ENCODE assay signal across 24 mouse cellular contexts in the genomic region with DNA sequence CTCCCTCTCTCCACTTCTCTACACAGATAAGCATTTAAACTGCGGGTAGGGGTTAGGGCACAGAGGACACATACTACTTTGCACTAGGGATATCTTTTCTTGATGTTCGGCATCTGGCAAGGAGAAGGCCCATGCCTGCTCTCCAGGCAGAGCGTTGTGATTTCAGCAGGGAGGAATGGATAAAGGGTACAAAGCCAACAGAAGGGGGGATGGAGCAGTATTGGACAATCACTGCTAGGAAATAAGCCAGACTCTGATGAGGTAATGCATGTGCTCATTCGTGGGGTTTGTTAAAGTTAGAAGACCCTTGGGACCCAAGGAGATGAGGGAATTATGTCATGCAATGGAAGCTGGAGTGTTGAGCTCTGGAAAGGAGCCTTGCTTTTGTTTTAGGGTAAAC. TPM values are rescaled to one million over a fixed set of nuclear protein-coding genes. Genes with fewer than 3 reads are reported as not detected.
DNase-seq lines count a peak whose midpoint lies in the region; ATAC-seq and TF ChIP-seq lines count a peak whose summit lies in the region.
"Had no signal": no experiment of that assay in that cellular context is flagged by ENCODE, and none has a peak within 500 bp of the region (broad histone marks: within the 10 kb centered on the region; RNA-seq: fewer than 3 reads in every experiment).

No protein-coding gene starts in this region.

- no peak for TF ChIP-seq EP300 in heart, postnatal 0 days (IDR thresholded peaks at IDR 0.05; ENCODE audit: low read depth)

- WGBS in lung, adult 2 months, result 76% methylated on average over 4 of the region's 4 CpGs
- 15% methylated on average over 4 of the region's 4 CpGs for WGBS in heart, postnatal 0 days
- 77% methylated on average over 4 of the region's 4 CpGs for WGBS in midbrain, embryonic 14.5 days
- 74% methylated on average over 4 of the region's 4 CpGs for WGBS in hindbrain, embryonic 12.5 days

- H3K4me3 ChIP-seq in lung, adult 2 months (replicated peaks; ENCODE audit: extremely low read depth, low read depth, low read length), result no peak overlapping the region
- no peak overlapping the region for H3K4me3 ChIP-seq in heart, postnatal 0 days (ENCODE audit: low read depth, low read length)
- no peak overlapping the region for H3K4me3 ChIP-seq in midbrain, embryonic 14.5 days (replicated peaks; ENCODE audit: low read depth, low read length)
- no peak overlapping the region for H3K4me3 ChIP-seq in hindbrain, embryonic 12.5 days
- no peak overlapping the region for H3K4me3 ChIP-seq in layer of hippocampus, adult 2 months
- H3K4me3 ChIP-seq: embryonic facial prominence, embryonic 12.5 days; forebrain, embryonic 10.5 days; hindbrain, embryonic 13.5 days; intestine, embryonic 15.5 days; liver, embryonic 13.5 days; neural tube, embryonic 12.5 days had no signal

- no peak overlapping the region for H3K4me2 ChIP-seq in heart, postnatal 0 days (ENCODE audit: low read depth, low read length)
- no peak overlapping the region for H3K4me2 ChIP-seq in midbrain, embryonic 14.5 days (ENCODE audit: low read length)
- no peak overlapping the region for H3K4me2 ChIP-seq in hindbrain, embryonic 12.5 days (replicated peaks)
- H3K4me2 ChIP-seq: intestine, embryonic 15.5 days; kidney, embryonic 15.5 days; liver, embryonic 13.5 days had no signal

- no peak for TF ChIP-seq POLR2A in lung, adult 2 months (IDR thresholded peaks at IDR 0.05; ENCODE audit: borderline replicate concordance, extremely low read depth, low read depth, low read length)

- no peak overlapping the region for H3K9ac ChIP-seq in heart, postnatal 0 days (replicated peaks; ENCODE audit: low read depth, low read length)
- no peak overlapping the region for H3K9ac ChIP-seq in midbrain, embryonic 14.5 days (replicated peaks; ENCODE audit: low read length)
- H3K9ac ChIP-seq in hindbrain, embryonic 12.5 days, result no peak overlapping the region
- H3K9ac ChIP-seq: embryonic facial prominence, embryonic 12.5 days; hindbrain, embryonic 13.5 days; intestine, embryonic 15.5 days; kidney, embryonic 15.5 days; liver, embryonic 13.5 days; neural tube, embryonic 12.5 days had no signal

- no peaks in the 10 kb centered on the region for H3K27me3 ChIP-seq in heart, postnatal 0 days (ENCODE audit: control insufficient read depth, insufficient read depth, low read length)
- 0 out of 2 replicates have a peak, but pooled peaks cover 5% of the 10 kb centered on the region for H3K27me3 ChIP-seq in midbrain, embryonic 14.5 days (ENCODE audit: control insufficient read depth, insufficient read depth, low read length)
- peaks cover 18% of the 10 kb centered on the region for H3K27me3 ChIP-seq in hindbrain, embryonic 12.5 days
- H3K27me3 ChIP-seq: intestine, embryonic 15.5 days; kidney, embryonic 15.5 days; liver, embryonic 13.5 days had no signal

- peak overlapping the region; percentile 78 for H3K27ac ChIP-seq in heart, postnatal 0 days (ENCODE audit: low read depth)
- no peak overlapping the region for H3K27ac ChIP-seq in midbrain, embryonic 14.5 days (replicated peaks; ENCODE audit: low read depth, low read length)
- no peak overlapping the region for H3K27ac ChIP-seq in hindbrain, embryonic 12.5 days
- H3K27ac ChIP-seq in layer of hippocampus, adult 2 months, result no peak overlapping the region
- H3K27ac ChIP-seq: embryonic facial prominence, embryonic 12.5 days; forebrain, embryonic 10.5 days; hindbrain, embryonic 13.5 days; intestine, embryonic 15.5 days; kidney, embryonic 15.5 days; liver, embryonic 13.5 days; neural tube, embryonic 12.5 days had no signal

- no peaks in the 10 kb centered on the region for H3K9me3 ChIP-seq in heart, postnatal 0 days (replicated peaks; ENCODE audit: control insufficient read depth, low read length)
- H3K9me3 ChIP-seq in midbrain, embryonic 14.5 days (ENCODE audit: control insufficient read depth, low read length), result no peaks in the 10 kb centered on the region
- no peaks in the 10 kb centered on the region for H3K9me3 ChIP-seq in hindbrain, embryonic 12.5 days (replicated peaks)
- H3K9me3 ChIP-seq: embryonic facial prominence, embryonic 12.5 days; forebrain, embryonic 10.5 days; hindbrain, embryonic 13.5 days; intestine, embryonic 15.5 days; kidney, embryonic 15.5 days; liver, embryonic 13.5 days; neural tube, embryonic 12.5 days had no signal

- DNase-seq in gastrocnemius, adult 18-20 months (ENCODE audit: low spot score), result peak; percentile 72
- DNase-seq in gastrocnemius, adult 8-10 months (ENCODE audit: low spot score in 2 of 2), result no peak
- DNase-seq in lung, postnatal 36 days, result peak; percentile 53
- DNase-seq in lung, adult 2 months, result no peak
- peak; percentile 60 for DNase-seq in heart, postnatal 0 days (ENCODE audit: low spot score)
- DNase-seq in midbrain, embryonic 14.5 days, result no peak
- DNase-seq in layer of hippocampus, adult 2 months (ENCODE audit: low spot score in 2 of 2), result no peak
- DNase-seq: adrenal gland, postnatal 25 days; cerebellum, adult 8-10 months; gastrocnemius, postnatal 10 days; liver, embryonic 13.5 days; right cerebral cortex, postnatal 25 days had no signal

- H3K36me3 ChIP-seq in heart, postnatal 0 days (replicated peaks; ENCODE audit: control insufficient read depth, insufficient read depth, low read length), result no peaks in the 10 kb centered on the region
- H3K36me3 ChIP-seq in midbrain, embryonic 14.5 days (ENCODE audit: control insufficient read depth, insufficient read depth, low read length), result no peaks in the 10 kb centered on the region
- H3K36me3 ChIP-seq in hindbrain, embryonic 12.5 days, result no peaks in the 10 kb centered on the region
- H3K36me3 ChIP-seq: embryonic facial prominence, embryonic 12.5 days; forebrain, embryonic 10.5 days; hindbrain, embryonic 13.5 days; intestine, embryonic 15.5 days; kidney, embryonic 15.5 days; liver, embryonic 13.5 days; neural tube, embryonic 12.5 days had no signal

- ATAC-seq in heart, postnatal 0 days (ENCODE audit: insufficient read depth, low read depth), result peak; percentile 39
- ATAC-seq in midbrain, embryonic 14.5 days (ENCODE audit: low FRiP score, low TSS enrichment), result no peak
- no peak for ATAC-seq in hindbrain, embryonic 12.5 days (ENCODE audit: low FRiP score)
- ATAC-seq: intestine, embryonic 15.5 days had no signal

- no peak for TF ChIP-seq CTCF in lung, adult 2 months (IDR thresholded peaks at IDR 0.05; ENCODE audit: insufficient read depth, low read length)
- TF ChIP-seq CTCF in heart, postnatal 0 days (IDR thresholded peaks at IDR 0.05; ENCODE audit: low read depth), result no peak
- no peak for TF ChIP-seq CTCF in layer of hippocampus, adult 2 months (conservative IDR thresholded peaks at IDR 0.05)

- H3K4me1 ChIP-seq in lung, adult 2 months (ENCODE audit: control insufficient read depth, insufficient read depth, low read length), result peaks cover 10% of the 10 kb centered on the region
- H3K4me1 ChIP-seq in heart, postnatal 0 days (ENCODE audit: control insufficient read depth, insufficient read depth), result peaks cover 29% of the 10 kb centered on the region
- H3K4me1 ChIP-seq in midbrain, embryonic 14.5 days (ENCODE audit: control insufficient read depth, insufficient read depth, low read length), result peaks cover 13% of the 10 kb centered on the region
- H3K4me1 ChIP-seq in hindbrain, embryonic 12.5 days, result peaks cover 11% of the 10 kb centered on the region

RNA-seq across cellular contexts. Expression of a gene that starts 1.6 kb away (rescaled TPM):
- under 1 TPM; 0.07 to 0.23 TPM for total RNA-seq in gastrocnemius, adult 18-20 months (2021)
- total RNA-seq in gastrocnemius, adult 8-10 months (2022), result under 1 TPM in 2 of 4 experiments, not detected in 2; 0.07 to 0.10 TPM
- 22.4 and 26.7 TPM in 2 replicates for polyA plus RNA-seq in lung, adult 2 months (2012; rRNA removed)
- total RNA-seq in heart, postnatal 0 days (2014; rRNA removed; ENCODE audit: low replicate concordance), result 0.35 TPM in 1 of 2 replicates, not detected in the other
- polyA plus RNA-seq in heart, postnatal 0 days (2015; fragmentation: Nextera tagmentation; extraction: Ambion mirVana), result 0.33 and 0.48 TPM in 2 replicates
- 0.09 and 0.14 TPM in 2 replicates for polyA plus RNA-seq in midbrain, embryonic 14.5 days (2014; fragmentation: Nextera tagmentation; extraction: Ambion mirVana)
- 1.9 and 2.4 TPM in 2 replicates for polyA plus RNA-seq in hindbrain, embryonic 12.5 days (2016; fragmentation: Nextera tagmentation; extraction: Ambion mirVana)
- not detected for total RNA-seq in layer of hippocampus, adult 2 months (2021)
- total RNA-seq: common myeloid progenitor, adult 5-6 weeks had no signal

RNA-seq across cellular contexts. Expression of a gene that starts 25.3 kb away (rescaled TPM):
- total RNA-seq in gastrocnemius, adult 18-20 months (2021), result 10 to 100 TPM; 20.2 to 25.5 TPM
- total RNA-seq in gastrocnemius, adult 8-10 months (2022), result 10 to 100 TPM; 12.1 to 15.9 (median 13.7) TPM
- 311 and 352 TPM in 2 replicates for polyA plus RNA-seq in lung, adult 2 months (2012; rRNA removed)
- 96.2 and 140 TPM in 2 replicates for total RNA-seq in heart, postnatal 0 days (2014; rRNA removed; ENCODE audit: low replicate concordance)
- 86.4 and 89.9 TPM in 2 replicates for polyA plus RNA-seq in heart, postnatal 0 days (2015; fragmentation: Nextera tagmentation; extraction: Ambion mirVana)
- 42.1 and 55.7 TPM in 2 replicates for polyA plus RNA-seq in midbrain, embryonic 14.5 days (2014; fragmentation: Nextera tagmentation; extraction: Ambion mirVana)
- 71.4 and 82.5 TPM in 2 replicates for polyA plus RNA-seq in hindbrain, embryonic 12.5 days (2016; fragmentation: Nextera tagmentation; extraction: Ambion mirVana)
- total RNA-seq in layer of hippocampus, adult 2 months (2021), result 10 to 100 TPM; 44.3 to 44.5 TPM

RNA-seq across cellular contexts. Expression of a gene that starts 25.3 kb away (rescaled TPM):
- total RNA-seq in gastrocnemius, adult 18-20 months (2021), result not detected
- total RNA-seq in gastrocnemius, adult 8-10 months (2022), result not detected
- 0.63 and 0.92 TPM in 2 replicates for polyA plus RNA-seq in lung, adult 2 months (2012; rRNA removed)
- not detected in 2 replicates for total RNA-seq in heart, postnatal 0 days (2014; rRNA removed; ENCODE audit: low replicate concordance)
- polyA plus RNA-seq in heart, postnatal 0 days (2015; fragmentation: Nextera tagmentation; extraction: Ambion mirVana), result not detected in 2 replicates
- polyA plus RNA-seq in midbrain, embryonic 14.5 days (2014; fragmentation: Nextera tagmentation; extraction: Ambion mirVana), result not detected in 2 replicates
- not detected in 2 replicates for polyA plus RNA-seq in hindbrain, embryonic 12.5 days (2016; fragmentation: Nextera tagmentation; extraction: Ambion mirVana)
- not detected for total RNA-seq in layer of hippocampus, adult 2 months (2021)
- total RNA-seq: common myeloid progenitor, adult 5-6 weeks; gastrocnemius, postnatal 10 days had no signal
- polyA plus RNA-seq: embryonic facial prominence, embryonic 12.5 days; forebrain, embryonic 10.5 days; hindbrain, embryonic 13.5 days; intestine, embryonic 15.5 days; kidney, embryonic 15.5 days; limb, embryonic 11.5 days; liver, embryonic 13.5 days; lung, embryonic 16.5 days; neural tube, embryonic 12.5 days; stomach, postnatal 0 days had no signal

RNA-seq across cellular contexts. Expression of a gene that starts 30.5 kb away (rescaled TPM):
- not detected for total RNA-seq in gastrocnemius, adult 18-20 months (2021)
- total RNA-seq in gastrocnemius, adult 8-10 months (2022), result not detected
- 0.50 TPM in 1 of 2 replicates, not detected in the other for polyA plus RNA-seq in lung, adult 2 months (2012; rRNA removed)
- not detected in 2 replicates for total RNA-seq in heart, postnatal 0 days (2014; rRNA removed; ENCODE audit: low replicate concordance)
- not detected in 2 replicates for polyA plus RNA-seq in heart, postnatal 0 days (2015; fragmentation: Nextera tagmentation; extraction: Ambion mirVana)
- polyA plus RNA-seq in midbrain, embryonic 14.5 days (2014; fragmentation: Nextera tagmentation; extraction: Ambion mirVana), result not detected in 2 replicates
- not detected in 2 replicates for polyA plus RNA-seq in hindbrain, embryonic 12.5 days (2016; fragmentation: Nextera tagmentation; extraction: Ambion mirVana)
- not detected for total RNA-seq in layer of hippocampus, adult 2 months (2021)
- total RNA-seq: common myeloid progenitor, adult 5-6 weeks; gastrocnemius, postnatal 10 days had no signal
- polyA plus RNA-seq: embryonic facial prominence, embryonic 12.5 days; forebrain, embryonic 10.5 days; hindbrain, embryonic 13.5 days; intestine, embryonic 15.5 days; kidney, embryonic 15.5 days; large intestine, adult 2 months; limb, embryonic 11.5 days; liver, embryonic 13.5 days; lung, embryonic 16.5 days; neural tube, embryonic 12.5 days; stomach, postnatal 0 days had no signal

RNA-seq across cellular contexts. Expression of a gene that starts 50.3 kb away (rescaled TPM):
- total RNA-seq in gastrocnemius, adult 18-20 months (2021), result under 1 TPM; 0.21 to 0.30 TPM
- total RNA-seq in gastrocnemius, adult 8-10 months (2022), result under 1 TPM; 0.08 to 0.41 (median 0.21) TPM
- 0.42 and 0.45 TPM in 2 replicates for polyA plus RNA-seq in lung, adult 2 months (2012; rRNA removed)
- 0.88 and 1.4 TPM in 2 replicates for total RNA-seq in heart, postnatal 0 days (2014; rRNA removed; ENCODE audit: low replicate concordance)
- polyA plus RNA-seq in heart, postnatal 0 days (2015; fragmentation: Nextera tagmentation; extraction: Ambion mirVana), result 0.08 TPM in 2 replicates
- 4.6 and 6.2 TPM in 2 replicates for polyA plus RNA-seq in midbrain, embryonic 14.5 days (2014; fragmentation: Nextera tagmentation; extraction: Ambion mirVana)
- 4.3 and 4.9 TPM in 2 replicates for polyA plus RNA-seq in hindbrain, embryonic 12.5 days (2016; fragmentation: Nextera tagmentation; extraction: Ambion mirVana)
- total RNA-seq in layer of hippocampus, adult 2 months (2021), result 10 to 100 TPM; 76.1 to 76.4 TPM
- total RNA-seq: adrenal gland, postnatal 25 days; common myeloid progenitor, adult 5-6 weeks had no signal

Comparison
In these comparisons a context has a peak if more than half of its experiments do, and no peak if none do; other contexts are left out.
1. DNase-seq: peak in gastrocnemius, adult 18-20 months (single experiment), lung, postnatal 36 days (single experiment) and heart, postnatal 0 days (single experiment); none in gastrocnemius, adult 8-10 months (0 of 2), lung, adult 2 months (single experiment), midbrain, embryonic 14.5 days (single experiment) and layer of hippocampus, adult 2 months (0 of 2).